Mouse (Mus musculus) heart, postnatal 36 days (tissue): ENCODE results near the gene Slc44a2. TPM values are rescaled to one million over a fixed set of nuclear protein-coding genes. Genes with fewer than 3 reads are reported as not detected.

ENCODE experiments used
- DNase-seq, 2 experiments: peaks; one replicate each; pipeline ENCODE4 v3.0.0; 2021 to 2022
- intact Hi-C: fragments of 180-260 bp; cut with DNase I; formaldehyde crosslinking; loops from one replicate; pipeline ENCODE4 v1.15.1; 2025
- total RNA-seq, 2 experiments: library from RNA; stranded (reverse); gene quantifications; 2 replicates each; pipeline ENCODE4 v1.2.3; 2021

The Slc44a2 gene
- total RNA-seq, 2 experiments from 2014 or later = 118 to 124 TPM

DNA sequence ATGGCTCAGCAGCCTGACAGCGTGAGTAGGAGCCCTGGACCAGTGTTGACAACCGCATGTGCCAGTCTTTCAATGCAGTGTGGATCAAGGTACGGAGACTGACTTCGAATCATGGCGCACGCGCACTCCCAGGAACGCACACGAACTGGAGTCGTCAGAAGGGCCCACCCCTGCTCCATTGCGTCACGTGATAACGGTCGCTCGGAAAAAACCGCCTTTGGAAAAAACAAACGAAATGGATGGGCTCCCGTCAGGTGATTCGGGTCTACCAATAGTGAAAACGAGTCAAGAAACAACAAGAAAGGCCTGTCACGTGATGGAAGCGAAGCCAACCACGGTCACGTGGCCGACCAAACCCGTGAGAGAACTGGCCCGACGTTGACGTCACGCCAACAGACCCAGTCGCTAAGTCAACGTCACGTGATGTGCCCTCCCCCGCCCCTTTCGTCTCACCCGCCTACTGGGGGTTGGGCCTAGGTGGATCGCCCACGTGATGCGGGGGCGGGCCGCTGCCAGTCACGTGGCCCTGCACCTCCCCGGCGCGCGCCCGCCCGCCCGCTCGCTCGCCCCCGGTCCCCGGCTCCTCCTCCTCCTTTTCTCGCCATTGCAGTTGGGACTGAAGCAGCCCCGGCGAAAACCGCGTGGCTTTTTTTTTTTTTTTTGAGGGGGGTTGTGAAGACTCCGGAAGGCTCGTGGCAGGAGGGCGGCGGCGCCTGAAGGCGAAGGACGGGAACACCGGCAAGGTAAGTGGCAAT is 47.0 kb downstream of the Slc44a2 start, which contains the start of gene Ilf3:
TSS of gene Ilf3 (plus strand) at position 515 of the 755 bp plus-strand sequence.
- peak; percentile 99 to 100 for DNase-seq
- intact Hi-C loops = loop anchor here (2.0 kb wide), 2 partner anchors 43 to 101 kb away; partner anchors contain the start of gene Qtrt1

DNA sequence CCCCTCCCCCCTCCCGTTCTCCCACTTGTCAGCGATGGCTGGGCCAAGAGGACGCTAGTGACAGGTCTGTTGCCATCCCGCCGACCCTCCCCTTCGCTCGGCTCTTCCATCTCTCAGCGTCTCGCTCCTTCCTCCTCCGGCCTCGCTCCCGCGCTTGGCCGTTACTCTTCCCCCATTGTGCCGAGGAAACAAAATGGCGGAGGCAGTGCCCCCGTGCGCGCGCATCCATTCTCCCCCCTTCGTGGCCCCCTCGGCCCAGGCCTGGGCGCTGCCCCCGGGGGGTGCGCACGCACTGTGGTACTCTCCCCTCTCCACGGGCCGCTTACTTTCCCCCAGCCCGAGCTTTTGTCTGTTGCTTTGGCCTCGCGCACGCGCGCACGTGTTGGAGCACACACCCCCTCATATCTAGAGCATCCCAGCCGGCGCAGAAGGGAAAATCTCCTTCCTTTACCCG is 47.7 kb downstream of the Slc44a2 start:
- peak; percentile 64 to 78 for DNase-seq
- intact Hi-C loops = no loop called here

DNA sequence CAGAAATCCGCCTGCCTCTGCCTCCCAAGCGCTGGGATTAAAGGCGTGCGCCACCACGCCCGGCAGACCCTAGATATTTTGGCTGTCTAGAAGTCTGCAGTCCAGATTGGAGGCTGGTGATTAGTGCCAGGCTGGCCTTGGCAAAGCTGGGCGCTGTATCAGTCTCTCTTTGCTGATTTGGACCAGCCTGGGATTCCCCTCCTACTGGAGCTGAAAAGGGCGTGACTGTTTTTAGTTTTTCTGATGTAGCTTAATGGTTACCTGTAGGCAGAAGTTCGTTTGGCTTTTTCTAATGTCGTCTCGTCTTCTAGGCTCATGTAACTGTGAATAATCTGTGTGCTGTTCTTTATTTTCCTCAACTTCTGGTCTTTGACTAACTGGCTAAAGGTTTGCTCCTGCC is 48.6 kb downstream of the Slc44a2 start:
- no peak for DNase-seq
- intact Hi-C loops = no loop called here

- intact Hi-C loops = no loop called here
- DNase-seq = no peak
Measured at GRCm38 (mm10) chr9:21370876-21371275, 50.4 kb downstream of the Slc44a2 start.

- DNase-seq = no peak
- intact Hi-C loops = no loop called here
Measured at GRCm38 (mm10) chr9:21372508-21372907, 52.0 kb downstream of the Slc44a2 start.

GRCm38 (mm10) chr9:21379195-21379594 is 58.7 kb downstream of the Slc44a2 start:
- no peak for DNase-seq
- intact Hi-C loops = no loop called here

DNA sequence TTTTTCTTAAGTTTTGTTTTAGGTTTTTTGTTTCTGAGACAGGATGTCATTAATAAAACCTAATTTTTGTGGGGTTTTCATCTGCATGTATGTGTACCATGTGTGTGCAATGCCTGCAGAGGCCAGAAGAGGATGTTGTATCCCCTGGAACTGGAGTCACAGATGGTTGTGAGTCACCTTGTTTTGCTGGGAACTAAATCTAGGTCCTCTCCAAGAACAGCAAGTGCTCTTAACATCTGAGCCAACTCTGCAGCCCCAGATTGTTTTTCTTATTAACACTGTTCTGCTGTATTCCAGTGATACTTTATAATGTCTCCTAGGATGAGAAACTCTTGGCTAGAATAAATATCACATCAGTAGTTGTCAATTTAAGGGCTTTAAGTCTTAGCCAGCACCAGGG is 60.4 kb downstream of the Slc44a2 start:
- no peak for DNase-seq
- intact Hi-C loops = no loop called here

DNA sequence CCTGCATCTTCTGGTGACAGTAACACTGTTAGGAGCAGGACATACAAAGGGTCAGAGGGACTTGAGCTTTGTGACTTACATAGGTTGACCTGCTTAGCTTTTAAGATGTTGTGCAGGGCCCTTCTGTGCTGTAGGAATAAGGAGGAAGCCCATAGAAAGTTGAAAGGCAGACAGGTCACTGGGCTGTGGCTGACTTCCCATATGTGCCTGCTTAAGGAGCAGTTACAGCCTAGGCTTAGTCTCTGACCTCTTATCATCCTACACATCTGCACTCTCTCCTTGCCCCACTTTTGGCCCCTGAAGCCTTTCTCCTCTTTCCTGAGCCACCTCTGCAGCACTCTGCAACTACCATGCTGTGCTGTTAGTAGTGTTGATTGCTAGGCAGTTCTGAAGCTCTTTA is 63.5 kb downstream of the Slc44a2 start:
- intact Hi-C loops = no loop called here
- no peak for DNase-seq

DNA sequence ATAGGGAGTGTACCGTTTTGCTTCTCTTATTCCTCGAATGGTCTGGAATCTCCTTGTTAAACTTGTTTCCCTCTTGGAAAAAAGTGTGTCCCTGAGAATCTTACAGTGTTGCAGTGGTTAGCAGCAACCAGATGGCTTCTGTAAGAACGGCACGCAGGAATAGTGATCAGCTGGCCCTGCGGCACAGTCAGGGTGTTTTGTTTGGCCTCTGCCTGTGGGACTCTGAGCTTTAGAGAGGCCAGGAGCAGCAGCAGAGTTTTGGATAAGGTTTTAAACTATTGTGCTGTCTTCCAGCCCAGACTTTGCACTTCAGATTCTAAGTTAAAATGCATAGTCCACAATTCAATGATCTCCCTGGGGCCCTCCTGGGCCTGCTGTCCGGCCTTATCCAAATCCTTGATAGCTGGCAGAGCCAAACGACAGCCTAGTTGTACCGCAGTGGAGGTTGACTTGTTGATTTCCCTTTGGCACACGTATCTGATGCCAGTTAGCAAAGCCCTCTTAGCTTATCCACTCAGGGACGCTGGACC is 72.2 kb downstream of the Slc44a2 start:
- intact Hi-C loops = no loop called here
- no peak for DNase-seq

DNA sequence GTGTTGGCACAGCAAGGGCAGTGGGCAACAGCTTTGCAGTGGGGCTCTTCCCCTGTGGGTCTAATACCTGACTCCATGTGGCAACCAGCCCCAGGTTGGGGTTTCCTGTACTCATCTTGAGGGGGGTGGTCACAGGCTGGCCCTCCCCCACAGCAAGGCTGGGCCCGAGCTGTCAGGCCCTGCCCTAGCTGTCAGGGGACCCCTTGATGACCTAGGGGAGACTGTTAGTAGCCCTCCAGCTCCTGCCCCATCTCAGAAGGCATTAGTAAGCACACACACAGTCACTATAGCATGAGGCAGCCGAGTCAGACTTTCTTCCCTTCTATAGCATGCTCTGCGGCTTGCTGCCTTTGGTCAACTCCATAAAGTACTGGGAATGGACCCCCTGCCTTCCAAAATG is 75.2 kb downstream of the Slc44a2 start:
- intact Hi-C loops = no loop called here
- DNase-seq = no peak

GRCm38 (mm10) chr9:21397170-21397569 is 76.7 kb downstream of the Slc44a2 start:
- DNase-seq = no peak
- intact Hi-C loops = no loop called here

- DNase-seq = no peak
- intact Hi-C loops = loop anchor here (5.0 kb wide), 1 partner anchor 174 kb away; no protein-coding TSS in a partner anchor
Measured at GRCm38 (mm10) chr9:21401042-21401441, 80.5 kb downstream of the Slc44a2 start.

DNA sequence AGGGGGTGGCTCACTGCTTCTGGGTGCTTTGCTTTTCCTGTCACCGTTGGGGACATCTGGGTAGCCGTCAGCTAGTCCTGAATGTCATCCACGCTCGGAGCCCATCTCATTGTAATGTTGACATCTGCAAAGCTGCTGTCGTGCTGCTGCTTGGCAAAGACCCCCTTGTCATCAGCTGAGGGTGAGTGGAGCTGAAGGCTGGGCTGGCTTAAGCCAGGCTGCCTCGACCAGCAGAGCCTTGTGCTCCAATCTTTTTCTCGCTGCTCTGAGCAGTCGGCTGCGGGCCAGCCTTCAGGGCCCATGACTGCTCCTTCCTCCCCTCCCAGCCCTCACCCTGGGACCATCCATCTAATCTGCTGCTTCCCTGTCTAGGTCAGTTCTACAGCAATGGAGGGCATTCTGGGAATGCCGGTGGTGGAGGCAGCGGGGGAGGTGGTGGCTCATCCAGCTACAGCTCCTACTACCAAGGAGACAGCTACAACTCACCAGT is 82.3 kb downstream of the Slc44a2 start:
- intact Hi-C loops = loop anchor here (5.0 kb wide), 1 partner anchor 176 kb away; no protein-coding TSS in a partner anchor
- DNase-seq = peak in 1 of 2 experiments; percentile 13

GRCm38 (mm10) chr9:21403745-21404144 is 83.2 kb downstream of the Slc44a2 start:
- no peak for DNase-seq
- intact Hi-C loops = loop anchor here (5.0 kb wide), 1 partner anchor 176 kb away; no protein-coding TSS in a partner anchor

Other genes starting within 250 kb of the Slc44a2 start
- under 1 TPM; 0.17 to 0.33 TPM for gene Gm49373, start 247.6 kb upstream of the Slc44a2 start, total RNA-seq
- gene Fdx1l, start 247.1 kb upstream of the Slc44a2 start, total RNA-seq = 10 to 100 TPM; 34.7 to 38.7 TPM
- 1 to 10 TPM in 1 of 2 experiments, under 1 TPM in 1; 0.51 to 1.9 TPM for gene Gm38431, start 228.7 kb upstream of the Slc44a2 start, total RNA-seq
- 10 to 100 TPM; 25.1 to 27.7 TPM for gene Raver1, start 228.7 kb upstream of the Slc44a2 start, total RNA-seq
- gene Tyk2, start 189.5 kb upstream of the Slc44a2 start, total RNA-seq = 1 to 10 TPM; 8.2 to 9.6 TPM
- gene Cdc37, start 170.7 kb upstream of the Slc44a2 start, total RNA-seq = 100 to 1,000 TPM; 157 to 165 TPM
- gene Pde4a, start 155.0 kb upstream of the Slc44a2 start, total RNA-seq = 10 to 100 TPM; 45.9 to 52.0 TPM
- 10 to 100 TPM; 41.9 to 43.1 TPM for gene Keap1, start 81.3 kb upstream of the Slc44a2 start, total RNA-seq
- 1 to 10 TPM in 1 of 2 experiments, under 1 TPM in 1; 0.69 to 1.1 TPM for gene S1pr5, start 72.3 kb upstream of the Slc44a2 start, total RNA-seq
- 10 to 100 TPM; 78.0 to 99.6 TPM for gene Atg4d, start 55.4 kb upstream of the Slc44a2 start, total RNA-seq
- gene Kri1, start 32.7 kb upstream of the Slc44a2 start, total RNA-seq = 10 to 100 TPM; 16.5 to 18.0 TPM
- gene Cdkn2d, start 29.3 kb upstream of the Slc44a2 start, total RNA-seq = 10 to 100 TPM; 15.9 to 18.4 TPM
- gene Ap1m2, start 8.4 kb upstream of the Slc44a2 start, total RNA-seq = not detected
- gene Ilf3, start 47.2 kb downstream of the Slc44a2 start, total RNA-seq = 10 to 100 TPM; 28.9 to 29.0 TPM
- gene Qtrt1, start 91.1 kb downstream of the Slc44a2 start, total RNA-seq = 1 to 10 TPM; 8.0 to 9.5 TPM
- 10 to 100 TPM; 63.9 to 72.4 TPM for gene Dnm2, start 104.2 kb downstream of the Slc44a2 start, total RNA-seq
- 10 to 100 TPM; 44.9 to 46.9 TPM for gene Tmed1, start 189.6 kb downstream of the Slc44a2 start, total RNA-seq
- gene AB124611, start 205.5 kb downstream of the Slc44a2 start, total RNA-seq = 1 to 10 TPM; 1.8 to 2.0 TPM
- gene Carm1, start 226.2 kb downstream of the Slc44a2 start, total RNA-seq = 10 to 100 TPM; 56.9 to 65.4 TPM